Mouse (Mus musculus): ENCODE measurements around the gene Abcc1.

Gene Abcc1

DNA sequence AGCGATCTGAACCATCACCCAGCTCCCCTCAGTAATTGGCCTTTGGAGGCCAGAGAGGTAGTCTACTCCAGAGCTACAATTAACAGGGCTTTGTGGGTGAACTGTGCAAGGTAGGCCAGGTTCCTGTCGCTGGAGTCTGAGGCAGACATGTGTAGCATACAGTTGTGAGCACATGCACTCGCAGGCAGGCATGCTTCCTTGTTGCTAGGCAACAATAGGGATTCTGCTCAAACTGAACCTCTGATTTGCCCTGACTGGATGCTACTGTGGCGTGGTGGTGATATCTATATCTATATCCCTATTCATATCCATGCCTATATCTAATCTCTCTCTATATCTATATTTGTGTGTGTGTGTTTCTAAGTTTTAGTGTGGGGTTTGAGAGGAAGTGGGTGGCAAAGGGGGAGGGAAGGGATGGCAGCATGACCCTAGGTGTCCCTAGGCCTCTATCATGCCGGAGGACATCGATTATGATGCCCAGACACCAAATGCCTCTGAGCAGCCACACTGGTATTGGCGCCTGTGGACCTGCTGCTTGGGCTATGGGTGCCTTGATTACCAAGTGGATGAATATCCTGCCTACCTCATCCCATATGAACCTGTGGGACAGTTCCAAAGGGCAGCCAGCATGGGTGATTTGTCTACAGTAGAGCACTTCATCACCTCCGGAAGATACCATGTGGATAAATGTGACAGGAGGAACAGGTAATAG is 140.4 kb downstream of the Abcc1 start:
- DNase-seq (ENCODE audit: low spot score): no peak

DNA sequence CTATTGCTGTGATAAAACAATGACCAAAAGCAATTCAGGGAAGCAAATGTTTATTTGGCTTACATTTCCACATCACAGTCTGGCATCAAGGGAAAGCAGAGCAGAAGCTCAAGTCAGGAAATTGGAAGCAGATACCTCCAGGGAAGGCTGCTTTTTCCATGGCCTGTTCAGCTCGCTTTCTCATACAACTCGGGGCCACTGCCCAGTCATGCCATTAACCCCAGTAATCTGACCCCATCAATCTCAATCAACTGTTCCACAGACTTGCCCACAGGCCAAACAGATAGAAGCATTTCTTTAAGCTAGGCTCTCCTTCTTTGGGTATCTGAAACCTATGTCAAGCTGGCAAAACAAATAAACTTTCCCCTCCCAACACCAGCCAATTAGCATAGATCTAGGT is 145.1 kb downstream of the Abcc1 start:
- no peak for DNase-seq (ENCODE audit: low spot score)
